Mouse (Mus musculus): ENCODE measurements around the gene Rapgef5. TPM values are rescaled to one million over a fixed set of nuclear protein-coding genes. Genes with fewer than 3 reads are reported as not detected.
"Not testable (repeated sequence)": the region's sequence is repeated elsewhere in the genome, so short reads cannot be mapped to it uniquely, and the experiment has no call there.

The Rapgef5 gene
- polyA plus RNA-seq, 1 experiment: 56.6 TPM

- DNase-seq (ENCODE audit: extremely low spot score in 1 of 2, low spot score in 1 of 2): no peak
Observed at GRCm38 (mm10) chr12:117756010-117756409, 239.7 kb downstream of the Rapgef5 start.

DNA sequence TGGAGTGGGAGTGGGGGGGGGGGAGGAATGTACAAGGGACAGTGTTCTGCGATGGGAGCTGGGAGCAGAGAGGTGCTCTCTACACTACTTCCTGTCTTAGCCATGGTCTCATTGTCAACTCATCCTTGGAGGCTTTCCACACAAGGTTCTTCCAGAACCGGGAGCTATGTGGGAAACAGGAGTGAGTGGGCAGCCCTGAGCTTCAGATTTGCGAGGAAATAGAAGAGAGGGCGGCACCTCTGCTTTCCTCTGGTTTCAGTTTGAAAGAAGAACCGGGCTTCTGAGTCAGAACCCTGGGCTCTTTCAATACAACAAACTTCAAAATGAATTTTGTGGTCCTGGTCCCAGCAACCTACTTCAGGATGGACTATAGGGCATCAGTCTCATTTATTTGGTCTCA is 244.1 kb downstream of the Rapgef5 start:
- DNase-seq (ENCODE audit: extremely low spot score in 1 of 2, low spot score in 1 of 2): peak in 1 of 2 experiments; percentile 45

DNA sequence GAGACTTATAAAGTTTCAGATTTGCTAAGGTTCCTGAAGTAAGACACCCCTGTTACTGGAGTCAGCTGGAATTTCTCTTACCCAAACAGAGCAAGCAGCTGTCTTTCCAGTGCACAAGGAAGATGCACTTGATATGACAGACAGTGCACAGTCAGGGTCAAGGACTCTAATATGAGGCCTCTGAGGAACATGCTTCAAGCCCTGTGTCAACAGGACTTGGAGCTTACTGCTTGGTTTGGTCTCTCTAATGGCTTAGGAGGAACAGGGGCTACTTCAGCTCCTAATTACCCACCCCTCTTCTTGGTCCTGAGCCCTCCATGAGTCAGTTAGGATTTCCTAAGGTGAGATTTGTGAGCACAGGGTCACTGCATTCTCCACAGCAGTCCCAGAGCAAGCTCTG is 244.6 kb downstream of the Rapgef5 start:
- no peak for DNase-seq (ENCODE audit: extremely low spot score in 1 of 2, low spot score in 1 of 2)

- peak; percentile 57 to 75 for DNase-seq (ENCODE audit: extremely low spot score in 1 of 2, low spot score in 1 of 2)
Observed at GRCm38 (mm10) chr12:117761698-117762097, 245.4 kb downstream of the Rapgef5 start.

DNA sequence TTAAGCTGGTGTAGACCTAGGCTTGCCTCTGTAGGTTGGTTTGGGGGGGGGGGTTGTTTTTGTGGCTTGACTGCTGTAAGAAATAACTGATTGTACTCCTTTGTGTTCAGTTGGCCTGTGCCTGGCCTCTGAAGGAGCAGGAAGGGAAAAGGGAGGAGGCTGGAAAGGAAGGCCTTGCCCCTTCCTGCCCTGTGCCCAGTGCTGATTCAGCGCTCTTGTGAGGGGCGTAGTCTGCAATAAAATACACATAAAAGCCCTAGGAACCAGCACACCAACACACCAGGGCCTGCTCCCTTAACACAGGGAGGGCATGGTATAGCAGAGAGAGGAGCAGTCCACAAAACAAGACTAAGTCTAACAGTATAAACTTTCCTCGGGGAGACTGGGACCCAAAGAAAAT is 247.0 kb downstream of the Rapgef5 start:
- DNase-seq (ENCODE audit: extremely low spot score in 1 of 2, low spot score in 1 of 2): no peak

DNA sequence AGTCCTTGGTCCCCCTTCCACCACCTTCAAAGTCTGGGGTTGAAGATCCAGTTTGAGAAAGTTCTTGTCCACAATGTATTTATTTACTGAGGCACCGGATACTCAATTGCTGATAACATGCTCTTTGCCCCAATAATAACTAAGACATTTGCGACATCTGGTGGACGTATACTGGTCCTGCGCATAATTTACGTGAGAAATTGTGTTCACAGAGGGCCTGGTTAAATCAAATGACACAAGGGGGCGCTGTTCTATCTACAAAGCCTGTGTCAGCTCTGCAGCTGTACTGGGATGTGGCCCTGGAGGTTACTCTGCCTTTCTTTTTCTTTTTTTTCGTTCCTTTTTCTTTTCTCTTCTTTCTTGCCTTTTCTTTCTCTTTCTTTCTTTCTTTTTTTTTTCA is 248.6 kb downstream of the Rapgef5 start:
- DNase-seq (ENCODE audit: extremely low spot score in 1 of 2, low spot score in 1 of 2): peak; percentile 62 to 94

GRCm38 (mm10) chr12:117769113-117769512 is 252.8 kb downstream of the Rapgef5 start:
- peak in 1 of 2 experiments; percentile 90 for DNase-seq (ENCODE audit: extremely low spot score in 1 of 2, low spot score in 1 of 2)

- no peak for DNase-seq (ENCODE audit: extremely low spot score in 1 of 2, low spot score in 1 of 2)
Observed at GRCm38 (mm10) chr12:117770211-117770610, 253.9 kb downstream of the Rapgef5 start.

DNA sequence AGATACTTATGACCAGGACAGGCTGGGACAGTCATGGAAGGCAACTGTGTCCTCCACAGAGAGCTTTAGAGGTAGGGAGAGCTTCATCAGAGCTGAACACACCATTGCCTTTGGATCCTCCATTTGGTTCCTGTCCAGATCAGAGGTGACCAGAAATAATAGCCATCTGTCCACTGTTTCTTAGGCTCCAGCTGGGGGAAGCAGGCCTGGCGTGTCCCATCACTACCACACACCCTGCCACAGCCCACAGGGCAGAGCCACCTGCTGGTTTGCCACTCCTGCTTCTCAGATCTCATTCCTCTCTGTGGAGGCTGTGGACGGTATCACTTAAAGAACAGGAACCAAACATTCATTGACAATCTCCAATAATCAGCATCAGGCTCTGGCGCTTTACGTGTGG is 254.9 kb downstream of the Rapgef5 start:
- DNase-seq (ENCODE audit: extremely low spot score in 1 of 2, low spot score in 1 of 2): no peak

DNA sequence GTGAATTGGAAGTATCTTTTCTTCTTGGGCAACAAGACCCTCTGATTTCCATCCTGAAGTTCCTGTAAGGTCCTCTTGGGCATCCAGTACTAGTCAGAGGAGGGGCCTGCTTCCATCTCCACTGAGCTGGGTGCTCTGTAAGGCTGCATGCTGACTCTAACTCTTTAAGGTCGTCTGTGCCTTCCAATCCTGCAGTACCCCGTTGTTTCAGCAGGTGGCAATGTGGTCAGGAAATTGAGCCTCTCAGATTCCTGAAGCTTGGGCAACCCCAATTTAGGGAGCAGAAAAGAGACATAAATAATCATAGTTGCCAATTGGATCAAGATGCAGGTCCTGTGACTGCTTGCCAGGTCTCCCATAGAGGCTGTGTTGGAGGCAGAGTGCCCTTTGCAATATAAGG is 256.4 kb downstream of the Rapgef5 start:
- peak; percentile 54 to 91 for DNase-seq (ENCODE audit: extremely low spot score in 1 of 2, low spot score in 1 of 2)

- no peak for DNase-seq (ENCODE audit: extremely low spot score in 1 of 2, low spot score in 1 of 2)
Observed at GRCm38 (mm10) chr12:117776841-117777240, 260.6 kb downstream of the Rapgef5 start.

GRCm38 (mm10) chr12:117781360-117781759 is 265.1 kb downstream of the Rapgef5 start:
- DNase-seq (ENCODE audit: extremely low spot score in 1 of 2, low spot score in 1 of 2): no peak

DNA sequence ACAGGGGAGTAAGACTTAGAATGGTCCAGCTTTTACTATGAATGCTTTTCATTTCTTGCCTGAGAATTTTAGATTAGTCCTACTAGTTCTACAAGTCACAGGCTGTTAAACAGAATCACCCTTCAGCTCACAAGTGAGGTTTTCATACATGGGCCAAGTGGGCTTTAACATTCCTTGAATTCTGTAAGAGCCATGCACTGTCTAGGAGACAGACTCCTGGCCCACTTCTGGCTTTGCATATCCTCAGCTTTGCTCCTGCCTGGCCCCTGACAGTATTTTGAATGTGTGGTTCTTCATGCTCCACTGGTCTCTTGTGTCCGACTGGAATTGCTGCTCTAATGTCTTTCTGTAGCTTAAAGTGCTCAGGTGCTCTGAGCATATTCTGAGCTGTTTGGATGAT is 267.1 kb downstream of the Rapgef5 start:
- no peak for DNase-seq (ENCODE audit: extremely low spot score in 1 of 2, low spot score in 1 of 2)

- no peak for DNase-seq (ENCODE audit: extremely low spot score in 1 of 2, low spot score in 1 of 2)
Observed at GRCm38 (mm10) chr12:117786621-117787020, 270.3 kb downstream of the Rapgef5 start.

GRCm38 (mm10) chr12:117788513-117789011 is 272.3 kb downstream of the Rapgef5 start:
- no peak for DNase-seq (ENCODE audit: extremely low spot score in 1 of 2, low spot score in 1 of 2)

GRCm38 (mm10) chr12:117789017-117789416 is 272.7 kb downstream of the Rapgef5 start:
- no peak for DNase-seq (ENCODE audit: extremely low spot score in 1 of 2, low spot score in 1 of 2)

DNA sequence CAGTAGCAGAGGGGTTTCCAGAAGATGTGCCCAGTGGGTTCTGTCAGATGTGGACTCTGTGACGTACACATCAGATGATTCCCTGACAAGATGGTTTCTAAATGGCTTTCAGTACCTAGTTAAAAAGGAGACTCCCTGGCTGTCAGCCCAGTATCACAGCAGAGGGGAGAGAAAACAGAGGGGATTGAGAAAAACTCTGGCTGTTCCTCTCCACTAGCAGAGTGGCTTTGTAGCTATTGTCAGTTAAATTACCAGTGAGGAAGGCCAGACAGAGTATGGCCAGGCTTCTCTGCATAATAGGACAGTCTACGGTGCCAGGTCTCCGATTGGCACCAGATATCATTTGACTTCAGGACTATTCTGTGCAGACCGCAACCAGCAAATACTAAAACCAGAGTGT is 279.0 kb downstream of the Rapgef5 start:
- DNase-seq (ENCODE audit: extremely low spot score in 1 of 2, low spot score in 1 of 2): no peak

DNA sequence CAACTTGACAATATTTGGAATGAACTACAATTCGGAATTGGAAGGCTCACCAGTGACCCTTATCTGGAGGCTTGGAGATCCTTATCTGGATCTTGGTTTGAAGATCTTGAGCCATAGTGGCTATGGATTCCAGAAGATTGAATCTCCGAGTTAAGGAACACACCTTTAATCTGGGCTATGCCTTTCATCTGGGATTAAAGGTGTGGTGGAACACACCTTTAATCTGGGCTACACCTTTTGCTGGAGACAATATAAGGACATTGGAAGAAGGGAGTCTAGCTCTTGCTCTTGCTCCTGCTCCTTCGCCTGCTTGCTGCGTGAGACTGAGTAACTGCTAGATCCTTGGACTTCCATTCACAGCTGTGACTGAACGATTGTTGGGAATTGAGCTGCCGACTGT is 287.7 kb downstream of the Rapgef5 start, which contains the start of gene Cdca7l:
Cdca7l (plus strand) TSS at position 301 of the 400 bp plus-strand sequence.
- not testable (repeated sequence) for DNase-seq (ENCODE audit: extremely low spot score in 1 of 2, low spot score in 1 of 2)

GRCm38 (mm10) chr12:117805576-117805975 is 289.3 kb downstream of the Rapgef5 start:
- DNase-seq (ENCODE audit: extremely low spot score in 1 of 2, low spot score in 1 of 2): peak in 1 of 2 experiments; percentile 30

DNA sequence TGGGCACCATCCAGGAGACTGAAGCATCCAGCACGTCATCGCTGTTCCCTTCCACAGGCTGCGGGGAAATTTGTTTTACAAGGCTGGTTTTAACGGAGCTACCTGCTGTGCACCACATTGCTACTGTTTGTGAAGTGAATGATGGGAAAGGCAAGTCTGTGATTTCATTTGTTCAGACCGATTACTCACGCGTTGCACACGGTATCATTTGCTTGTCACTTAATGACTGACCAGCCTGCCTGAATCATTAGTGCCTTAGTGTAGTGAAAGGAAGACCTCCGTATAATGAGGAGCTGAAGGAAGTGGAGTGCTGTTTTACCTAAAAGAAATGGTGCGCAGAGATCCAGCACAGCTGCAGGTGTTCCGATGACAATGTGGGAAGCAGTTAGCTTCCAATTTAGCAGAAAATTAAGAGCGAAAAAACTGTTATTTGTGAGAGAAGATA is 289.8 kb downstream of the Rapgef5 start:
- DNase-seq (ENCODE audit: extremely low spot score in 1 of 2, low spot score in 1 of 2): peak in 1 of 2 experiments; percentile 19

GRCm38 (mm10) chr12:117806470-117806869 is 290.2 kb downstream of the Rapgef5 start:
- no peak for DNase-seq (ENCODE audit: extremely low spot score in 1 of 2, low spot score in 1 of 2)

- no peak for DNase-seq (ENCODE audit: extremely low spot score in 1 of 2, low spot score in 1 of 2)
Observed at GRCm38 (mm10) chr12:117807637-117808036, 291.4 kb downstream of the Rapgef5 start.

All from frontal cortex, adult 2 months (tissue).